Mouse (Mus musculus) CH12.LX (cell line): Measurements from ENCODE around the gene Samd10. TPM values are rescaled to one million over a fixed set of nuclear protein-coding genes. Genes with fewer than 3 reads are reported as not detected.

ENCODE experiments used
- DNase-seq: peaks from one replicate; pipeline ENCODE4 v3.0.0-alpha.2; 2013; ENCODE audit errors: extremely low read depth
- H3K27ac ChIP-seq: 2 replicates; pipeline ENCODE4 v1.5.1; 2012; ENCODE audit warnings: low read depth, mild to moderate bottlenecking, control low read depth, moderate library complexity; ENCODE audit not compliant: insufficient read depth
- H3K27me3 ChIP-seq: replicated peaks from 2 replicates; pipeline ENCODE3; 2012; ENCODE audit warnings: inconsistent platforms
- H3K36me3 ChIP-seq, 2 experiments: replicated peaks in 1 of 2; 2 replicates each; pipeline versions ENCODE3 to v1.6.1; 2012; ENCODE audit warnings: inconsistent platforms in 1 of 2, low read length in 1 of 2, mild to moderate bottlenecking in 1 of 2, mixed read lengths in 1 of 2, moderate library complexity in 1 of 2; ENCODE audit not compliant: control insufficient read depth in 1 of 2, insufficient read depth in 1 of 2
- H3K4me1 ChIP-seq, 2 experiments: 2 replicates each; pipeline ENCODE4 v1.6.1; 2012; ENCODE audit warnings: inconsistent platforms in 1 of 2, moderate library complexity in 1 of 2; ENCODE audit not compliant: insufficient read depth in 2 of 2, control insufficient read depth in 1 of 2
- H3K4me2 ChIP-seq: 2 replicates; pipeline ENCODE4 v1.6.1; 2012; ENCODE audit warnings: low read depth, mild to moderate bottlenecking, control low read depth; ENCODE audit not compliant: poor library complexity, insufficient read depth, severe bottlenecking
- H3K4me3 ChIP-seq, 3 experiments: fragments of 150-350 bp in 1 of 3; sonication (generic) in 1 of 3; replicated peaks in 1 of 3; 2 replicates each; pipeline versions ENCODE3 to v1.5.1; 2011 to 2012; ENCODE audit warnings: low read depth in 2 of 3, low read length in 2 of 3, mild to moderate bottlenecking in 2 of 3, moderate library complexity in 2 of 3, control low read depth in 1 of 3, improper control_type of control experiment in 1 of 3, inconsistent platforms in 1 of 3, mixed read lengths in 1 of 3; ENCODE audit not compliant: poor library complexity in 1 of 3
- H3K79me2 ChIP-seq: replicated peaks from 2 replicates; pipeline ENCODE4 v1.6.1; 2012; ENCODE audit warnings: mild to moderate bottlenecking, moderate library complexity; ENCODE audit not compliant: control insufficient read depth, poor library complexity, insufficient read depth, severe bottlenecking; ENCODE audit errors: extremely low read depth
- H3K9ac ChIP-seq: 2 replicates; pipeline ENCODE4 v1.6.1; 2012; ENCODE audit warnings: low read depth, mild to moderate bottlenecking, control low read depth, moderate library complexity; ENCODE audit not compliant: insufficient read depth
- H3K9me3 ChIP-seq: replicated peaks from 2 replicates; pipeline ENCODE3; 2012; ENCODE audit warnings: low read length, inconsistent platforms, mixed read lengths
- BHLHE40 ChIP-seq: IDR thresholded peaks from 2 replicates; pipeline ENCODE4 v1.6.1; 2011; ENCODE audit warnings: mild to moderate bottlenecking, low read depth, low read length, improper control_type of control experiment
- CHD2 ChIP-seq: IDR thresholded peaks from 2 replicates; pipeline ENCODE4 v1.6.1; 2011; ENCODE audit warnings: low read length, improper control_type of control experiment
- CTCF ChIP-seq, 2 experiments: IDR thresholded peaks in 1 of 2; conservative IDR thresholded peaks in 1 of 2; 2 replicates each; pipeline ENCODE4 v1.5.1; 2011 to 2012; ENCODE audit warnings: low read depth in 2 of 2, low read length in 2 of 2, improper control_type of control experiment in 1 of 2, inconsistent platforms in 1 of 2, mild to moderate bottlenecking in 1 of 2, moderate library complexity in 1 of 2
- E2F4 ChIP-seq: IDR thresholded peaks from 2 replicates; pipeline ENCODE4 v1.6.1; 2011; ENCODE audit warnings: low read depth, low read length, improper control_type of control experiment; ENCODE audit not compliant: insufficient replicate concordance
- EP300 ChIP-seq: IDR thresholded peaks from 2 replicates; pipeline ENCODE4 v1.6.1; 2011; ENCODE audit warnings: low read length, improper control_type of control experiment
- JUN ChIP-seq: IDR thresholded peaks from 2 replicates; pipeline ENCODE4 v1.6.1; 2011; ENCODE audit warnings: low read depth, mild to moderate bottlenecking, low read length, improper control_type of control experiment, moderate library complexity; ENCODE audit not compliant: insufficient read depth
- JUND ChIP-seq: conservative IDR thresholded peaks from 2 replicates; pipeline ENCODE4 v1.6.1; 2011; ENCODE audit warnings: low read depth, low read length, improper control_type of control experiment
- KAT2A ChIP-seq: IDR thresholded peaks from 2 replicates; pipeline ENCODE4 v1.6.1; 2012; ENCODE audit warnings: low read length, improper control_type of control experiment, inconsistent platforms; ENCODE audit not compliant: insufficient replicate concordance
- MAFK ChIP-seq: IDR thresholded peaks from 2 replicates; pipeline ENCODE4 v1.6.1; 2011; ENCODE audit warnings: low read length, improper control_type of control experiment; ENCODE audit not compliant: insufficient replicate concordance
- MXI1 ChIP-seq: IDR thresholded peaks from 2 replicates; pipeline ENCODE4 v1.6.1; 2011; ENCODE audit warnings: mild to moderate bottlenecking, low read depth, low read length, improper control_type of control experiment
- RAD21 ChIP-seq: IDR thresholded peaks from 2 replicates; pipeline ENCODE4 v1.6.1; 2011; ENCODE audit warnings: low read depth, mild to moderate bottlenecking, low read length, improper control_type of control experiment, moderate library complexity
- RCOR1 ChIP-seq: conservative IDR thresholded peaks from 2 replicates; pipeline ENCODE4 v1.6.1; 2012; ENCODE audit warnings: low read depth, mild to moderate bottlenecking, inconsistent platforms, low read length, improper control_type of control experiment
- SIN3A ChIP-seq: IDR thresholded peaks from 2 replicates; pipeline ENCODE4 v1.6.1; 2012; ENCODE audit warnings: low read length, improper control_type of control experiment, inconsistent platforms
- SMC3 ChIP-seq: IDR thresholded peaks from 2 replicates; pipeline ENCODE4 v1.6.1; 2011; ENCODE audit warnings: low read depth, low read length, improper control_type of control experiment
- TCF12 ChIP-seq: IDR thresholded peaks from 2 replicates; pipeline ENCODE4 v1.6.1; 2014; ENCODE audit warnings: low read depth, mild to moderate bottlenecking, inconsistent platforms, low read length, improper control_type of control experiment
- USF1 ChIP-seq: IDR thresholded peaks from 2 replicates; pipeline ENCODE4 v1.6.1; 2014; ENCODE audit warnings: low read depth, mild to moderate bottlenecking, inconsistent platforms, low read length, improper control_type of control experiment
- ZNF384 ChIP-seq: IDR thresholded peaks from 2 replicates; pipeline ENCODE4 v1.6.1; 2012; ENCODE audit warnings: low read depth, low read length, improper control_type of control experiment, inconsistent platforms
- dilution Hi-C: fragments of 300-500 bp; cut with MboI; formaldehyde crosslinking; loops from 2 replicates; pipeline ENCODE4 v1.14.3; 2020; ENCODE audit warnings: low sequenced_read_pairs; ENCODE audit not compliant: extremely low pct_unique_long_range_greater_than_20kb, extremely low pct_ligation_motif_present
- in situ Hi-C: fragments of 300-500 bp; cut with MboI; formaldehyde crosslinking; loops from 3 replicates; pipeline ENCODE4 v1.14.3; 2019; ENCODE audit warnings: low sequenced_read_pairs, low pct_ligation_motif_present, low pct_unique_long_range_greater_than_20kb, mixed read lengths
- polyA plus RNA-seq: library from polyadenylated mRNA; unstranded; fragments of >175 nt; gene quantifications from 2 replicates; pipeline ENCODE4 v1.2.1, GENCODE M21; 2012; ENCODE audit warnings: low read depth; ENCODE audit not compliant: insufficient read length
- total RNA-seq, 2 experiments: library from RNA; depleted of rRNA; stranded (reverse); fragments of 300-350 nt in 1 of 2; fragments of >200 nt in 1 of 2; gene quantifications; 2 replicates each; pipeline ENCODE4 v1.2.3; 2012 to 2014

The Samd10 gene
- total and polyA plus RNA-seq, 3 experiments, result 0.32 to 3.8 (median 0.66) TPM

DNA sequence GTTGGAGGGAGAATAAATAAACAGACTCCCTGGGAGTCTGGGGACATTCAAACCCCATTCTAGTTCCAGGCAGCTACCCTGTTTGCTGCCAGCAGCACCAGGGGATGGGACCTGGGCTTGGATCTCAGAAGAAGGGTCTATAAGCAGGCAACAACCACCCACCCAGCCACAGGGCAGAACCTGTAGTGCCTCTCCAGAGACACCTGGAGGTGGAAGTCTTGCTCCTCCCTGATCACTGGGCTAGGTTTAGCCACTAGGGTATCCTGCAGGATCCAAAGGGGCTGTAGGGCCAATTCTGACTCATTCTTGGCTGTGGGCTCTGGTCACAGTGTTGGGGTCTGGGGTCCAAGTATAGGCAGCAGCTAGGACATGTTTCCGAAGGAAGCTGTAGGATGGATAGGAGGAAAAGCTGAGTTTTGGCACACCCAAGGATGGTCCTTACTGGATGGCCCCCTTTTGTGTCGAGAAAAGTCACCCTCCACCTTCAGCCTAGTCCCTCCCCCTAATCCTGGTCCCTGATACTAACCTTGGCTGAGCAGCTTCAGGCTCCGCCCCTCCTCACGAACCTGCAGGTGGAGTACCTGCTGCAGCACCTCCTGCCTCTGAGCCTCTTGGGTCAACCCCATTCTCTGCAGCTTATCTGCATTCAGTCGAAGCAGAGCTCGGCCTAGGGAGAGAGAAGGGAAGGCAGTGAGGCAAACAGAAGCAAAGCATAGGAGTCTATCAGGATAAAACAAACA lies 2.6 kb downstream of the Samd10 start:
- in situ Hi-C loops, result no loop called here
- H3K27me3 ChIP-seq, result peaks cover 18% of the 10 kb centered on the region
- no peak for DNase-seq
- no peak for TF ChIP-seq SMC3
- no peak for TF ChIP-seq MAFK
- no peak for TF ChIP-seq CHD2
- TF ChIP-seq MXI1, result no peak
- TF ChIP-seq USF1, result no peak
- TF ChIP-seq SIN3A, result no peak
- no peak for TF ChIP-seq JUN
- TF ChIP-seq E2F4, result no peak
- TF ChIP-seq TCF12, result no peak
- no peak for TF ChIP-seq KAT2A
- TF ChIP-seq EP300, result no peak
- TF ChIP-seq RCOR1, result no peak
- TF ChIP-seq JUND, result no peak
- no peak for TF ChIP-seq BHLHE40
- TF ChIP-seq, all 38 proteins: peak for 0
- no peaks in the 10 kb centered on the region for H3K9me3 ChIP-seq
- H3K9ac ChIP-seq, result no peak overlapping the region
- H3K79me2 ChIP-seq, result peaks cover 1% of the 10 kb centered on the region
- H3K4me2 ChIP-seq, result no peak overlapping the region
- no peak overlapping the region for H3K4me3 ChIP-seq
- no peaks in the 10 kb centered on the region for H3K36me3 ChIP-seq
- dilution Hi-C loops, result no loop called here
- H3K27ac ChIP-seq, result no peak overlapping the region
- peaks cover 9 to 22% of the 10 kb centered on the region in 2 experiments for H3K4me1 ChIP-seq

DNA sequence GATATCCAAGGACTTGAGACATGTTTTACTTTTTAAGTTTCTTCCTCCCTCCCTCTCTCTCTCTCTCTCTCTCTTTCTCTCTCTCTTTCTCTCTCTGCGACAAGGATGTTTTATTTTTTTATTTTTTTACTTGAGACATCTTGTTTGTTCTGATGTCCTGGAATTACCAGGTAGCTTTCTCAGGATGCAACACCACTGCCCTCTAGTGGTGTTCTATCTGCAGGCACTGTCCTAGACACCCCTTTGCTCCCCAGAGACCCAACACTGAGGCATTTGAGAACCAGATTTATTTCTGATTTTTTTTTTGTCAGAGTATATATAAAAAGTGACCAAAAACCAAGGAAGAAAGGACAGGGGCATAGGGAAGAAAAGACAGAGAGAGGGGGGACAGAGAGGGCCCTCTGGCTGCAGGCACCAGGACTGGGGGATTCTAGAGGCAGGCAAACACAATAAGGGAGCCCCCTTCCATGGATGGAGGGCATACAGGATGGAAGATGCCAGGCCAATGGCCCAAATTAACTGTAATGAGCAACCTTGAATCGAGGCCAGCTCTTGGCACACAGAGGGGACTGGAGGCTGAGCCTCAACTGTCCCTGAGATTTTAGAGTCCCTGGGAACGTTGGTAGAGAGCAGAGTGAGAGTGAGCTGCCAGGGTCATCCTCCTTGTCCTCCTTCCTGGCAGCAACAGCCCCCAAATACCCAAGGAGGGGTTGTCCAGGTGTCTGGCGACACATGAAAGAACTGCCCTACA lies 3.9 kb downstream of the Samd10 start:
- TF ChIP-seq CTCF (conservative IDR thresholded peaks at IDR 0.05 in 1 of 2, IDR thresholded peaks at IDR 0.05 in 1 of 2; ENCODE audit: low read depth in 2 of 2, low read length in 2 of 2) (peak; percentile 71 to 86), CHD2 (no peak), SMC3 (peak; percentile 42; the same call in 1 of the 2 replicates), RAD21 (peak; percentile 76), ZNF384 (peak; percentile 48; the same call in 1 of the 2 replicates)
- peak; percentile 70 for DNase-seq
- dilution Hi-C loops (no loop called here), in situ Hi-C loops (no loop called here)
- H3K9ac ChIP-seq, result no peak overlapping the region
- no peak overlapping the region for H3K4me3 ChIP-seq
- peaks cover 3% of the 10 kb centered on the region; the same call in 1 of the 2 replicates for H3K79me2 ChIP-seq
- H3K36me3 ChIP-seq, result peaks cover 4 to 7% of the 10 kb centered on the region in 2 experiments
- peaks cover 18% of the 10 kb centered on the region for H3K27me3 ChIP-seq
- no peak overlapping the region for H3K4me2 ChIP-seq
- H3K4me1 ChIP-seq, result peaks cover 12 to 28% of the 10 kb centered on the region in 2 experiments
- no peak overlapping the region for H3K27ac ChIP-seq
- no peaks in the 10 kb centered on the region for H3K9me3 ChIP-seq
